Mouse (Mus musculus) telencephalon, adult 2 months (tissue): Measurements from ENCODE around the gene Slc25a34.

ENCODE experiments used
- DNase-seq: peaks from one replicate; pipeline ENCODE4 v3.0.0-alpha.2; 2011; ENCODE audit warnings: low read depth, low spot score

Gene Slc25a34

DNA sequence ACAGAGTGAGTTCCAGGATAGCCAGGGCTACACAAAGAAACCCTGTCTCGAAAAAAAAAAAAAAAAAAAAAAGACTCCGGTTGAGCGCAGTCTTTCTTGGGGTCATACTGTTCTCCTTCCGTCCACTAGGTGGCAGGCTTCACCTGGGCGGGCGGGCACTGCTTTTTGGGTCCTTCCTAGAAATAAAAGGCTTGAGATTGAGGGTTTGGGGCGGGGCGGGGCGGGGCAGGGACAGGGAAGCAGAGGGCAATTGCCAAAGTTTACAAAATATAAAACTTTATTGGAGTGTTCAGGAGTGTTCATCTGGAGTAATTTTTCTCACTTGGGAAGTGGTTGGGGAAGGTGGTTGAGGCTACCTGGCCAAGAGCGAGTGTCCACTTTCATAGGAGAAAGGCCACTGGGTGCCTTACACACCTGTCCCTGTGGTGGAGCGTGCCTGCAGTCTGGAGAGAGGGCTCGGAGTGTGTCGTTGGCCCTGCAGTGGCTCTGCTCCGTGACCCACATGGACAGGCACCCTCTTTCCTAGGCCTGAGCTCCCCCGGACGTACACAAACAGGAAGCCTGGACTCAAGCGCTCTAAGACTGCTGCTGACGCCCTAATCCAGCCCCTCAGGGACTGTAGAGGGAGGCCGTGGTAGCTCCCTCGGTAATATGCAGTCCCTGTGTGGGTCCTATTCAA, 4.9 kb downstream of the Slc25a34 start, which contains the start of gene Tmem82:
TSS of gene Tmem82 (minus strand) at position 69 of the 679 bp plus-strand sequence.
- no peak for DNase-seq

DNA sequence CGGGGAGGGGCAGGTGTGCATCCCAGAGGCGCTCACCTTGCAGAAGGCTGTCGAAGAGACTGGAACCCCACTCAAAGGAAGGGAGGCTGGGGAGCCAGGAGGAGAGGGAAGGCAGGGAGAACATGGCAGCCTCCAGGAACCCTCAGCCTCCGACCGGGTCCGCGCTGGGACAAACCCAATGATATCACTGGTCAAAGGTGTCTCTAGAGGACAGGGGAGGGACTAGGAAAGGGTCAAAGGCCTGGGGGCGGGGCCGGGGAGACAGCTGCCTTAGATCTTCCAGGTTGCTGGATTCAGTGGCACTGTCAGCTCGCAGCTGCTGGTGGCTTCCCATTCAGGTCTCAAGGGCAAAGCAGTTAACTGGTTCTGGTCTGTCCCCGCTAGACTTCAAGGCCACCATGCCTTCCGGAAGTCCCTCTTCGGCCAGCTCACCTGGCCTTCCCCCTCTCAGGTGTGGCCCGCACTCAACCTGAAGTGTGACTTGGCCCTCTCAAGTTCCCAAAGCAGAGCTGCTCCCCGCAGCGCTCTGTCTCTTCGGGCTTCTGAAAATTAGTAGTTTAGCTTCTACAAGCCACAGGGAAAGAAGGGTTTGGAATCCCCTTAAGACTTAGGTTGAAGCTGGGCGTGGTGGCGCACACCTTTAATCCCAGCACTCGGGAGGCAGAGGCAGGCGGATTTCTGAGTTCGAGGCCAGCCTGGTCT, 5.6 kb downstream of the Slc25a34 start:
- no peak for DNase-seq

DNA sequence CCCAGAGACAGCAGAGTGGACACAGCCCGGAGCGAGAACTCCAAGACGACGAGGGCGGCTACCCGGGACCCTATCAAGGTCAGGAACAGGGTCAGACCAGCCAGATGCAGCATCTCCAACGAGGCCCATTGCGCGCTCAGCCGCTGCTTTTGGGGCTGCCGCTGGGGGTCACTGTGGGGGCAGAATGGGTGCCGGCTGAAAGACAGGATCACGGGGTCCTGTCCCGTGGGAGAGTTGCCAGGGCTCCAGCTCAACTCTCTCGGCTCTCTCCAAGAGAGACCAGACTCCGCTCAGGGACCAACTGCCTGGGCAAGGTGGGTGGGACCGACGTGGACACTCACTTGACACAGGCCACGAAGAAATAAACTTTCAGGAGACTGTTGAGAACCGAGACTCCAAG, 6.3 kb downstream of the Slc25a34 start:
- DNase-seq: no peak

DNA sequence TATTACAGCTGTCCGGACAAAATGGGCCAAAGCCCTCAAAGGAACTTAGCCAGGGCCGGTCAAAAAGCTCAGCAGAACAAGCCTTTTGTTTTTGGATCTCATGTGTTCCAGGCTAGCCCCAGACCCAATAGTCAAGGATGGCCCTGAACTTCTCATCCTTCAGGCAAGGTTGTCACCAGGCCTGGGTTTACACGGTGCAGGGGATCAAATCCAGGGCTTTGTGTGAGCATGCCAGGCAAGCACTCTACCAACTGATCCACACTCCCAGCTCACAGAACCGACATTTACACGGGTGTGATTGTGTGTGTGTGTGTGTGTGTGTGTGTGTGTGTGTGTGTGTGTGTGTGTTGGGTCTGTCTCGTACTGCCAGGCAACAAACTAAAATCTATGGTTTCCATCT, 6.8 kb downstream of the Slc25a34 start:
- DNase-seq: no peak

DNA sequence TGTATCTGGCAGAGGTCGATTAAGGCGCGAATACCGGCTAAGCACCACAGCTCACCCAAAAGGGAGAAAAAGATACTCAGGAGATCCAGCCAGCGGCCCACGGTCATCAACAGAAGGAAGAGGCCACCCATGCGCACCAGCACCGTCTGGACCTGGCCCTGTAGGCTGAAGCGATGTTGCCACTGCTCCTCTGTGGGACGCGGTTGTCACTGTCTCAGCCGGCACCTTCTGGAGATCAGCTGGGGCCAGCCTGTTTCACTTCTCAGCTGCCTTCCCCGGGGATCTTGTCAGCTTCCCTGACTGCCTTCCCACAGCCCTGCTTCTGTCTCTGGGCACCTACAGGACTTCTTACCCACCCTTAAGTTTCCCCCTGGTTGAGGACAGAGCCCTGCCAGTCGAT, 8.7 kb downstream of the Slc25a34 start:
- no peak for DNase-seq

DNA sequence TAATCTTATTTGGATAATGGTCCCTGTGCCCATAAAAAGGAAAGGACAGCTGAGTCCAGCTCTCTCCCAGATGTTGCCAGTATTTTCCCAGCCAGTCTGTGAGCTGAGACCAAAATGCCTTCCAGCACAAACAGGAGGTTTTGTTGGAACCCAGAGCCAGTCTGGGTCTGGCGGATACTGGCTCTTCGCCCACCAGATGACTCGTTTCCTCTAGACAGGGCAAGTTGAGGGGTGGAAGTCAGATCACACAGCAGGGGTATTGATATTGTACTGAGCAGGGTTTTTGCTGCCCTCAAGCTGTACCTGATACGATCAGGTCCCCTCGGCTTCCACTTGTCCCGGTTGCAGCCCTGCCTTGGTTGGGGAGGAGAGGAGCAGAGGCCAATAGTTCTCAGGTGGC, 14.1 kb downstream of the Slc25a34 start:
- DNase-seq: no peak

DNA sequence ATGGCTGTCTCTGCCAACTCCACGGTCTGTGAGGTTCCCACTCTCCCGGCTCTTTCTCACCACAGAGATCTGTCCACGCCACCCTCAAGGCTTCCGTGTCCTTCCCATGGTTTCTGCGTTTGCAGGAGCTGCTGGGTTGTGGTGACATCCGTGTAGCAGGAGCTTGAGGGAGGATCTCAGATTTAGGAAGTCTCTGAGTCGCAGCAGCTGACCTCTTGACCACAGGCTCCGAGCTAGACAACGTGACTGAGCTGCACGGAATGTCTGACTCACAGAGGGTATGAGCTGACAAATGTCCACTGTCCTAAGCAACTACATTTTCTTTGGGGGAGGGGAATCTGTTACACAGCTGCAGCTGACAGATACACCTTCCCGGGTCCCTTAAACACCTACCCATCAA, 17.8 kb downstream of the Slc25a34 start, which contains the start of gene Fblim1:
TSS of gene Fblim1 (minus strand) at position 236 of the 400 bp plus-strand sequence.
- no peak for DNase-seq

DNA sequence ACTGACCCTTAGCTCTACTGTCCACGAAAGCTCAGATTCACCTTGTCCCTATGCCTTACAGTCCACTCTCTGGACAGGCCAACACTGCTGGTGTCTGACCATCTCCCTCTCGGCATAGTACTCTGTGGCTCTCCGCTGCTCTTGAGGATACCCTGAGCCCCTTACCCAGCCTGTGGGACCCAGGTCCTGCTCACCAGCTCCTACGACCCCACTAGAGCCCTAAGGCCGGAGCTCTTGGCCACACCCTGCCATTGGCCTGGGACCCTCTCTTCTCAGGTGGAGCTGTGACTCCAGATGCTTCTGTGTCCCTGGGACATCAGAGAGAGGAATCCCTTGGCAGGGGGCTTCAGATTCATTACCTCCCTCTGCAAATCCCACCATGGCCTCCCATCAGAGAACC, 18.2 kb downstream of the Slc25a34 start:
- no peak for DNase-seq

DNA sequence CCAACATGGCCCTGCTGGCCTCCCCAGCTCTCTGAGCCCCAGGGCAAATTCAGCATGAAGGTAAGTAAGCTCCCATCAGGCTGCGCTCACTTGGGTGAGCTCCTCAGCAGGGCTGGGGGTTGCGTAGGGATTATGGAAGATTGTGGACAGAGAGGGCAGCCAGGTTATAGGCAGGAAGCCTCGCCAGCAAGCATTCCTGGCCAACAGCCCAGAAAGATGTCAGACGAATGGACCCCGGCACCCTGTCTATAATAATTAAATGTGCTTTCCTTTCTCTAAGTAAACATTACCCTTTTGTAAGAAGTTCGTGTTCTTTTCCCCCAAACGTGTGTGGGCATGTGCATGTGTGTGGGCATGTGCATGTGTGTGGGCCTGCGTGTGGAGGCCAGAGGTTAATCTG, 19.1 kb downstream of the Slc25a34 start:
- DNase-seq: no peak

DNA sequence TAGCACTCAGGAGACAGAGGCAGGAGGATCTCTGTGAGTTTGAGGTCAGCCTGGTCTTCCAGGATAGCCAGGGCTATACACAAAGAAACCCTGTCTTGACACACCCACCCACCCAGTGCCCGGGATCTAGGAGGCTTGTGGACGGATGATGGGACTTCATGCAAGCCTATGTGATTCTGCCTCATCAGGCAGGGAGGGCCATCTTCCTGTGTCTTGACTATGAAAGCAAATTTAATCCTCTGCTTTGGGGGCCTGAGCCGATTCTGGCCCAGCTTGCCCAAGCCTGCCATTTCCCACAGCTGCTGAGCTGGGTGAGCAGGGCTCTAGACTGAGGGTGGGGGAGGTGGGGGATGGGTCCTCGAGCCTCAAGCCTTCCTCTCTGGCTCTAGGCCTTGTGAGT, 19.7 kb downstream of the Slc25a34 start:
- no peak for DNase-seq

DNA sequence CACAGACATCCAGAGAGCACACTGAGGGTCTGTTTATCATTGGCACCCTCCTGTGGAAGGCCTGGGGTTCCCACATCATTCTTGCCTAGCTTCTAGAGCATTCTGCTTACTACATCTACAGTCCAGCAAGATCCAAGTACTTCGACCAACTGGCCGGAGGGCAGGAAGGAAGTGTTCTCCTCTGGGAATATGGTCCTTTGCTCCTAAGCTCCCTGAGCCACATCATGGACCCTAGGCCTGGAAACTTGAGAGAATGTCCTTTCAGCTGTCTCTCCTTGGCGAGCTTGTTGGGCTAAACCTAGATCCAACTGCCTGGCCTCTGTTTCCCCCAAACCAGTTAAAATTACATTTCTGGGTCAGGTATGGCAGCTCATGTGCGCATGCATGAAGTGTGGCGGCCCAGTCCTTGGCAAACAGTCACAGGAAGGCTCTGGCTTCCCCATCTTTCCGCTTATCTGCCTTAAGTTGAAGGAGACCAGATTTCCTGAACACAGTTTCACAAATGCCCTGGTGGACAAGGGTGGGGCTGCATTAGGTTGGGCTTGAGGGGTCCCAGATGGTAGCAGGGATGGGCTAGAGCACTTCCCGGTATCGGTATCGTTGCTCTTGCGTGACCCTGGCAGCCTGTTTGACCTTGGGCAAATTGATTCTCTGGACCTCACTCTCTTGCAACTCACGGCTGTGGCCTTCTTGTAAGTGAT, 20.9 kb downstream of the Slc25a34 start:
- no peak for DNase-seq

DNA sequence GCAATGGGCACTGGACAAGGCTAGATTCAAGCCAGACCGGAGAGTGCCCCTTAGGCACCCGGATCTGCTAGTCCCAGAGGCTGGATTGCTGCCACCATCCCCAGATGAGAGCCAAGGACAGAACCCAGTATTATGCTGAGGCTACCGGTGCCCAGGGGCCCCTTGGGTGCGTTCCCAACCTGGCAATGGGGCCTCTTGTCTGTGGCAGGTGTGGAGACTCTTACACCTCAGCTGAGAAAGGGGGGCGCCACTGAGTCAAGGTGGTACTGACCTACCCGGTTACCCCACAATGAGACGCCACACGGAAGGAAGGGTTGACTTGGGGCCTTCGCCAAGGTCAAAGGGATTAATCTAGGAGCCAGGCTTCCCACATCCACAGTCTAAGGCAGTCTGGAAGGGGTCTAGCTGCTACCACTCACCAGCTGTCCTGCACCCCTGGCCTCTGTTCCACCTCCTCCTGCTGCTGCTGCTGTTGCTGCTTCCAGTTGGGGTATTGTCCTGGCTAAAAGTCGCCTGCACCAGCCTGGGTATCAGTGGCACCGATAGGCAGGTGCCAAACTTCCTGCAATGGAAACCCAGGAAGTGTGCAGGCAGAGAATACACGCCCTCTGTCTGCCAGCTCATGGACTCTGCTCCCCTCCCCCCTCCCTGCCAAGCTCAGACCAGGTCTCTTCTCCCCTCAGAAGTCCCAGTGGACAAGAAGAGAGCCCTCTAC, 22.3 kb downstream of the Slc25a34 start:
- no peak for DNase-seq

DNA sequence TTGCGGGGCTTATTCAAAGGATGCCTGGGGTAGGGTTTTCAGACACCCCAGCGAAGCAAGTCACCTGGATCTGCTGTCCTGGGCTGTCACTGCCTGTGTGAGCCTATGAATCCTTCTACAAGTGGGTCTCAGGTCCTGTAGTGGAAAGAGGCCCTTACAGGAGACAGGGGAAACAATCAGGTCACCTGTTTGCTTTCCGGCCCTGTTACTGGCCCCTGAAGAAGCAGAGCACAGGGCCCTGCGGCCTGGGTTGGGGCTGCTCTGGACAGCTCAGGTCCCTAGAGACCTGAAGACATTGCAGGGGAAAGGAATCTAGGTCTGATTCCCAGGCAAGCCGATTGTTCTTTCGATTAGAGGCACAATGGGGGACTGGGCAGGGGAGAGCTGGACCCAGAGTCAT, 23.3 kb downstream of the Slc25a34 start:
- no peak for DNase-seq

DNA sequence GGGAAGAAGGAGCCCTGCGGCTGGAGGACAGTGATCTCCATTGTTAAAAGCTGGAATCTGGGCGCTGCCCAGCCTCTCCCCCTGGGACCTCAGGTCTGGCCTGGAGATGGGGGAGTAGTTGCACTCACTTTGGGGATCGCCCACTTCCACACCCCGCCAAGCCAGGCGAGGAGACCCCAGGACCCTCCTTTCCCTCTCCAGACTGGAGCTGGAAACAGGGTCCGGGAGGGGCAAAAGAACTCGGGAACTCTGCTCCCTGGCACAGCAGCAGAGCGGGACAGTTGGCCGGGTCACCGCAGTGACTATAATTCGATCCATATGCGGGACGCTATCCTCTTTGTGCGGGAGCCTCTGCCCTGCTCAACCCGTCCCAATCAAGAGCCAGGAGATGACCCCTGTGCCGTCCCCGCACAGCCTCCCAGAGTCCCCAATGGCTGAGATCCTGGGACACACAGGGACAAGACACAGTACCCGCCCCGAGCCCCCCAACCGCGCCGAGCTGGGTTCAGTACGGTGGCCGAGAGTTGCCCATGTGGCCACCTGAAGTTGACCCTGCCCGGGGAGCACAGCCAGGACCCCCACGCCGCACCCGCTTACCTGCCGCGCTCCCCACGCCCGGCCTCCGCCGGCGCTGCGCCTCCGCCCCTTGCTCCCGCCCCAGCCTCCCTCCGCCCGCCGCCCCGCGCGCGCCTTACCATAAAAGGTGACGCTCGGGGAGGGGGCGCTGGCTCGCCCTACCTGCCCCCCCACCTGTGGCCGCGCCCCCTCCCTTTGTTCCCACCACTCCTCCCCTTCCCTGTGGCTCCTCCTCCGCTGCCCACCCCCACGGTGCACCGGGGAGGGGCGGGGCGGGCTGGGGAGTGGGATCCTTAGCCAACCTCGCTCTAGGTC, 24.1 kb downstream of the Slc25a34 start:
- no peak for DNase-seq

DNA sequence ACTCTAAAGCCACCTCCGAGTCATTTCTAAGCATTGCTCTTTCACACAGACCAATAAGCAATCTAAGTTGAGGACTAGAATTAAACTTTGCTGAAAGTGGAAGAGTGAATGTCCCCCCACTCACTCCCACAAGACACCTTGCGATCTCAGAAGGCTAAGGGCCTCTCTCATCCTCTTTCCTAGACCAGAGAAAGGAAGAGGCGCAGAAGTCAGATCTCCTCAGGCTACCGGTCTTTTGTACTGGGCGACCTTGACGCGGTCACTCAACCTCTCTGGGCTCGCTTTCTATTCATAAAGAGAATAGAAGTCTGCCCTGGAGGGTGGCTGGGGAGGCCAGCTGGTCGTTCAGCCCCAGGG, 24.7 kb downstream of the Slc25a34 start:
- DNase-seq: no peak

DNA sequence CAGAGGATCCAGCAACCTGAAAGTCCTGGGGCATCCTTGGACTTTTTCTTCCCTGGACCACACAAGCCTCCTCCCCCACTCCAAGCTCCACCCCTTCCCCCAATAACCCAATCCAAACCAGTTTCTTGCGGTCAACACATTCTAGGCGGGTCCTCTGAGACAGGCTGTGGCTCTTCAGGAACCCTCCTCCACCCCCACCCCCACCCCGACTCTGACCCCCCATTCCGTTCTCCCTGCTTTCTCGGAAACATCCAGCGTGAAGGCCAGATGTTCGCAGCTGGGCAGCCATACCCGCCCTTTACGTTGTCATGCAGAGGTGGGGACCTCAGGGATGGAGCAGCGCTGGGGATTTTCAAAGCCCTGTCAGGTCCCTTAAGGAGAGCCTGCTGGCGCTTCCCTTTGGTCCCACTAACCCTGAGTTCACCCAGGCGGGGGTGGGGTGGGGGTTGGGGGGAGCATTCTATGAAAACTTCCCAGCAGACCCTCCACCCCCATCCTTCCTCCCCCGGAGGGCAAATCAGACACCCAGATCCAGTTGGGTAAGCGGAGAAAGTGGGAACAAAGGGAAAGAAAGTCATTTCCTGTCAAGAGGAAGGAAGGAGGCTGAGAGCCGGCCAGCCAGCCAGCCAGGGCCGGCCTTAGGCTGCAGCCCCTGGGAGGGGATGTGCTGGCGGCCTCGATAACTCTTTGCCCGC, 25.3 kb downstream of the Slc25a34 start:
- no peak for DNase-seq

DNA sequence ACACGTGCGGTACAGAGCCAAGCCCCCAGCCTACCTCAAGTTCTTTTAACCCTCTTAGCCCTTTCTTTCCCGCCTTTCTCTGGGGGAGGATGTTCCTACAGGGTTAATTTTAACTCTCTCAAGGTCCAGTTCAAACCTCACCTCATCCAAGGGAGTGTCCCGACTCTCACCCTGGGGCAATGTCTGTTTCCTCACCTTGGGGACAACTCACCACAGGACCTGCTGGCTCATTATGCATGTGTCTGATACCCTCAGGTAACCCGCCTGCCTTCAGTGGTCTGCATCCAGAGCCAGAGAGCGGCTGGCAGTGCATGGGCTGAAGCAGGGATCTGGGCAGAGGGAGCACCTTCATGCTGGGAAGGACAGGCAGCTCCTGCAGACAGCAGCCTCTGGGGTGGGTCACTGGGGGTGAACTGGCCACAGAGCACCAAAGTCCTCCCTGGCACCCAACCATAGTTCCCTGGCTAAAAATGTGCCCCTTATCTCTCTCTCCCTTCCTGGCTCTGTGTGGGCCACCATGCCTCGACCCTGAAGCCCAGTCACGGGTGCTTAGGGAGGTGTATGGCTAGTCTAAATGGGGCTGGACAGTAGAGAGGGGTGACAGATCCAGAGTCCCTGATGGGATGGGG, 26.8 kb downstream of the Slc25a34 start:
- no peak for DNase-seq

DNA sequence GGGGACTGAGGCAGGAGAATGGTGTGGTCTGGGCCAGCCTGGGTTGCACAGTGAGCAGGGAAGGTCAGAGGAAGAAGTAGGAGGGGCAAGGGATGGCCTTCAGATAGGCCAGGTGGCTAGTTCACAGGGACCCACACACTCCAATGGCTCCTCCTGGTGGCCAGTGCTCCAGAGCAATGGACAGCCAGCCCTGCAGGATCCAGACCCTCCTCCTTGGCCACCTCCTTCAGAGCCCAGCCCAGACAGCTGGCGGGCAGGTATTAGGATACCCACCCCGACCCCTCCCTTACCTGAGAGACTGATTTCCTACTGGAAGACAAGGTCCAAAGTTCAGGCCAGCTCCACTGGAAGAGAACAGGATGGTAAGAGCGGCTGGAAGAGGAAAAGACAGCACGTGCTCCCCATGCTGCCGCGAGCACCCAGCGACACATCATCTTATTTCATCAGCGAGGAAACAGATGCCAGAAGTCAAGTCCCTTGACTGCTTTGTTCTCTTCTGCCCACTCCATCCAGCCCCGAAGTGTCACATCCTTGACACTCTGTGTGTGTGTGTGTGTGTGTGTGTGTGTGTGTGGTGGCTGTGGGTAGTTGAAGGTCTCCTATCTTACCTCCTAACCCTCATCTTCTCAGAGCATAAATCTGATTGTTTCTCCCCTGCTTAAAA, 27.9 kb downstream of the Slc25a34 start:
- no peak for DNase-seq

DNA sequence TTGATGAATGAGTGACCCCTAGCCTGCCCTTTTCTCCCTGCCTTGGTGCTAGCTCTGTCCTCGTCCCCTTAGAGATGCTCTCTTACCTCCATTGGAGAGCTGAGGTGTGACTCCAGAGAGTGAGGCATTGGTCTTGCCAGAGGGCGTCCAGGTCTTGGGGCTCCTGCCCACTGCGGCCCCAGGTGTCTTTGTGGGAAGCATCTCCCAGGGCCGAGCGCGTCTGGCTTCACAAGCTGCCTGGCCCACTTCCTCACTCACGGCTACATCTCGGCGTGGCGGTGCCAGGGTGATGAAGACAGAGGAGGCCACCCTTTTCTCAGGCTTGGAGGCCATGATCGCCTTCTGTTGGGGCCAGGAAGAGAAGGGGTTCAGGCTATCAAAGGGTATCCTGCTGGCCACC, 28.5 kb downstream of the Slc25a34 start:
- no peak for DNase-seq

DNA sequence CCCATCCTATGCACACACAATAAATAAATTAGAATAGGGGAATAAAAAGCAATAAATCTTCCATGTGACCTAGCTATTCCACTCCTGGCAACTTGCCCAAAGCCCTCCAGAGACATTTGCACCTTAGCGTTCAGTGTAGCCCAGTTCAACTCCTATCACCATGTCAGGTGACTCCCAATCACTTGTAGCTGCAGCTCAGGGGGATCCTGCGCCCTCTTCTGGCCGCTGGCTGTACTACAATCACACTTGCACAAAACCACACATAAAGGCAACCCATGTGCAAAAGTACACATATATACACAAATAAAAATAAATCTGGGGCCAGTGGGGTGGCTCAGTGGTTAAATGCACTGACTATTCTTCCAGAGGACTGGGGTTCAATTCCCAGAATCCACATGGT, 32.1 kb downstream of the Slc25a34 start:
- DNase-seq: no peak
